Mouse (Mus musculus) hindbrain, postnatal 0 days (tissue): ENCODE measurements at regions not wholly inside any gene's neighbourhood (a gene's known extent, or its start where the extent isn't known, plus 50 kb on each side); places are given as distances from the start of the nearest gene placed in this dataset.
A peak's percentile ranks its signal among the peaks of the same experiment; 100 is the strongest.

Source experiments
- ATAC-seq: fragments of 200-750 bp; cut with Nextera tagmentation; 2 replicates; pipeline ENCODE4 v1.8.0; 2017; ENCODE audit warnings: mild to moderate bottlenecking, moderate TSS enrichment, moderate library complexity
- DNase-seq: peaks from one replicate; pipeline ENCODE4 v3.0.0-alpha.2; 2015; ENCODE audit warnings: low spot score
- H3K27ac ChIP-seq: fragments of 300-500 bp; sonication (generic); 2 replicates; pipeline ENCODE4 v1.5.1; 2014; ENCODE audit warnings: mild to moderate bottlenecking
- H3K27me3 ChIP-seq: fragments of 300-500 bp; sonication (generic); 2 replicates; pipeline ENCODE4 v1.6.1; 2014; ENCODE audit warnings: low read length, mixed read lengths; ENCODE audit not compliant: insufficient read depth
- H3K36me3 ChIP-seq: fragments of 300-500 bp; sonication (generic); 2 replicates; pipeline ENCODE4 v1.6.1; 2014; ENCODE audit warnings: low read length, mixed read lengths; ENCODE audit not compliant: insufficient read depth
- H3K4me1 ChIP-seq: fragments of 300-500 bp; sonication (generic); 2 replicates; pipeline ENCODE4 v1.6.1; 2014; ENCODE audit warnings: antibody characterized with exemption, low read length, mixed read lengths; ENCODE audit not compliant: insufficient read depth
- H3K4me2 ChIP-seq: fragments of 300-500 bp; sonication (generic); 2 replicates; pipeline ENCODE4 v1.6.1; 2014; ENCODE audit warnings: low read depth, mild to moderate bottlenecking, low read length, moderate library complexity, mixed read lengths
- H3K4me3 ChIP-seq: fragments of 300-500 bp; sonication (generic); 2 replicates; pipeline ENCODE4 v1.5.1; 2014; ENCODE audit warnings: low read length
- H3K9ac ChIP-seq: fragments of 300-500 bp; sonication (generic); replicated peaks from 2 replicates; pipeline ENCODE4 v1.6.1; 2014; ENCODE audit warnings: mild to moderate bottlenecking, low read length, moderate library complexity, mixed read lengths
- H3K9me3 ChIP-seq: fragments of 300-500 bp; sonication (generic); 2 replicates; pipeline ENCODE4 v1.6.1; 2016; ENCODE audit warnings: low read length, mixed read lengths
- CTCF ChIP-seq: IDR thresholded peaks from 2 replicates; pipeline ENCODE4 v1.5.1; 2016; ENCODE audit warnings: antibody characterized with exemption, control low read depth, low read depth
- WGBS: fragments of 180-500 bp; shearing (Covaris S2); extraction: QIAGEN DNeasy Blood & Tissue Kit; methylation state at CpG from one replicate; pipeline ENCODE4 v1.1.7; 2014; 5-methylcytosine and 5-hydroxymethylcytosine counted together

GRCm38 (mm10) chr5:60599460-60600299 lies 1208.9 kb upstream of the G6pd2 start:
- Histone ChIP-seq H3K9ac (no peak overlapping the region), H3K4me3 (no peak overlapping the region), H3K27me3 (no peaks in the 10 kb centered on the region), H3K36me3 (no peaks in the 10 kb centered on the region), H3K27ac (no peak overlapping the region), H3K4me1 (no peaks in the 10 kb centered on the region; the same call in 1 of the 2 replicates), H3K4me2 (no peak overlapping the region), H3K9me3 (no peaks in the 10 kb centered on the region)
- ATAC-seq (peak; percentile 97), DNase-seq (peak; percentile 87)
- TF ChIP-seq CTCF, result no peak
- WGBS, result 42% methylated on average over 5 of the region's 5 CpGs

- H3K36me3 ChIP-seq, result no peaks in the 10 kb centered on the region
- H3K27me3 ChIP-seq, result no peaks in the 10 kb centered on the region
- no peak overlapping the region for H3K27ac ChIP-seq
- ATAC-seq (peak; percentile 88; the same call in 1 of the 2 replicates), DNase-seq (no peak)
- no peak overlapping the region for H3K9ac ChIP-seq
- no peak for TF ChIP-seq CTCF
- H3K9me3 ChIP-seq, result no peaks in the 10 kb centered on the region
- H3K4me2 ChIP-seq, result no peak overlapping the region
- H3K4me1 ChIP-seq, result no peaks in the 10 kb centered on the region; the same call in 1 of the 2 replicates
- H3K4me3 ChIP-seq, result no peak overlapping the region
- 31% methylated on average over 5 of the region's 5 CpGs for WGBS
Measured at GRCm38 (mm10) chr5:60600300-60600648, 1208.3 kb upstream of the G6pd2 start.

GRCm38 (mm10) chr5:60608943-60609614 lies 1199.5 kb upstream of the G6pd2 start:
- H3K27me3 ChIP-seq, result no peaks in the 10 kb centered on the region
- WGBS, result 20% methylated on average over 4 of the region's 4 CpGs
- H3K9me3 ChIP-seq, result no peaks in the 10 kb centered on the region
- ATAC-seq (0 out of 2 replicates have a peak, but pooled peaks have one; percentile 43), DNase-seq (peak; percentile 85)
- no peaks in the 10 kb centered on the region for H3K4me1 ChIP-seq
- H3K36me3 ChIP-seq, result no peaks in the 10 kb centered on the region
- H3K4me2 ChIP-seq, result peak overlapping the region; percentile 10; the same call in 1 of the 2 replicates
- H3K27ac ChIP-seq, result no peak overlapping the region
- H3K9ac ChIP-seq, result no peak overlapping the region
- TF ChIP-seq CTCF, result peak; percentile 78
- H3K4me3 ChIP-seq, result no peak overlapping the region
